Mouse (Mus musculus) forebrain, embryonic 10.5 days (tissue): ENCODE measurements around the gene Gnl3. TPM values are rescaled to one million over a fixed set of nuclear protein-coding genes. Genes with fewer than 3 reads are reported as not detected.

Experiments
- DNase-seq: peaks from one replicate; pipeline ENCODE4 v3.0.0-alpha.2; 2017; ENCODE audit warnings: low spot score; ENCODE audit errors: extremely low spot score
- H3K27ac ChIP-seq: fragments of 300-500 bp; sonication (generic); 2 replicates; pipeline ENCODE4 v1.5.1; 2016; ENCODE audit warnings: mild to moderate bottlenecking
- H3K27me3 ChIP-seq: fragments of 300-500 bp; sonication (generic); 2 replicates; pipeline ENCODE4 v1.6.1; 2016; ENCODE audit warnings: mild to moderate bottlenecking; ENCODE audit not compliant: poor library complexity, severe bottlenecking
- H3K36me3 ChIP-seq: fragments of 300-500 bp; sonication (generic); replicated peaks from 2 replicates; pipeline ENCODE4 v1.6.1; 2016; ENCODE audit warnings: mild to moderate bottlenecking, moderate library complexity
- H3K4me1 ChIP-seq: fragments of 300-500 bp; sonication (generic); 2 replicates; pipeline ENCODE4 v1.6.1; 2016
- H3K4me3 ChIP-seq: fragments of 300-500 bp; sonication (generic); 2 replicates; pipeline ENCODE4 v1.5.1; 2016; ENCODE audit warnings: mild to moderate bottlenecking, moderate library complexity
- H3K9me3 ChIP-seq: fragments of 300-500 bp; sonication (generic); 2 replicates; pipeline ENCODE4 v1.6.1; 2016; ENCODE audit warnings: mild to moderate bottlenecking, moderate library complexity
- WGBS: fragments of 180-500 bp; shearing (Covaris S2); methylation state at CpG from one replicate; pipeline ENCODE4 v1.1.7; 2016; 5-methylcytosine and 5-hydroxymethylcytosine counted together
- polyA plus RNA-seq: library from polyadenylated mRNA; unstranded; fragments of >200 nt; fragmentation: Nextera tagmentation; extraction: Ambion mirVana; gene quantifications from 2 replicates; pipeline ENCODE4 v1.2.1, GENCODE M21; 2016

Gene Gnl3
- 133 and 152 TPM in 2 replicates for polyA plus RNA-seq

DNA sequence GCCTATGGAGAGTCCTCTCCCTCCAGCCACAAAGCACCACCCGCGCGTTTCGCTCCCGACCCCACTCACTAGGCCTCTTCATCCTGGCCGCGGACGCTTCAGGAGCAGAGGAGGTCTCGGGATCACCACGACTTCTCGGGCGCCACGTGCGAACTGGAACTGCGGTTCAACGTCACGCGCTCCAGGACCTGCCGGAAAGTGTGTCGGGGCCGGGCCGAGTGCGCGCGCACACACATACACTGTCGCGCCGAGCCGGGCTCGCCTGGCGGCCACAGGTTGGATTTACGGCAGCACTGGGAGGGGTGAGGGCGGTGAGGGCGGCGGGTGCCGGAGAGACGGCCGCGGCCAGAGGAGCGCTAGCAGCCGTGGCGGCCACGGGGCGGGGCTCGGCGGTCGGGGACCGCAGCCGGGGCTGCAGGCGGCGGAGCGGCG, at the start of gene Gnl3, which contains the start of gene Pbrm1:
Gene Gnl3, minus strand, starts transcription at position 293 of the 432 bp plus-strand sequence.
Gene Pbrm1, plus strand, starts transcription at position 279 of the 432 bp plus-strand sequence.
- peak within 1 kb of the TSS; percentile 99 for H3K27ac ChIP-seq
- no peaks in the 10 kb centered on the region for H3K27me3 ChIP-seq
- H3K4me1 ChIP-seq = peaks cover 35% of the 10 kb centered on the region
- H3K36me3 ChIP-seq = peaks cover 71% of the 10 kb centered on the region
- WGBS = under 1% methylated on average over 52 of the region's 53 CpGs
- peak within 1 kb of the TSS; percentile 82 for H3K4me3 ChIP-seq
- H3K9me3 ChIP-seq = no peaks in the 10 kb centered on the region
- peak; percentile 97 for DNase-seq

DNA sequence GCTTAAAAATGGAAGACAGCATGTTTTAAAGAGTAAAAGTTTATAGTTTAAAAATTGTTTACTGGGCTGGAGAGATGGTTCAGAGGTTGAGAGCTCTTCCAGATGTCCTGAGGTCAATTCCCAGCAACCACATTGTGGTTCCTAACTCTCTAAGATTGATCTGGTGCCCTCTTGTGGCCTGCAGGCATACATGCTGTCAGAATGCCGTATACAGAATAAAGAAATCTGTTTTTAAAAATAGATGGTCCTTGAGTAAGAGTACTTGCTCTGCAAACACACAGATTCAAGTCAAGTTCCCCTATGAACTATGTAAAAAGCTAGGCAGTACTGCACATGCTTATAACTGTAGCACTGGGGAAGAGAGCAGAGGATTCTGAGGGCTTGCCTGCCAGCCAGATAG, 43.3 kb upstream of the Gnl3 start:
- no peaks in the 10 kb centered on the region for H3K27me3 ChIP-seq
- H3K4me1 ChIP-seq = no peaks in the 10 kb centered on the region
- no peaks in the 10 kb centered on the region for H3K9me3 ChIP-seq
- no peak for DNase-seq
- peaks cover 96% of the 10 kb centered on the region for H3K36me3 ChIP-seq
- H3K4me3 ChIP-seq = no peak overlapping the region
- no peak overlapping the region for H3K27ac ChIP-seq
- 78% methylated on average over 1 of the region's 1 CpGs for WGBS

DNA sequence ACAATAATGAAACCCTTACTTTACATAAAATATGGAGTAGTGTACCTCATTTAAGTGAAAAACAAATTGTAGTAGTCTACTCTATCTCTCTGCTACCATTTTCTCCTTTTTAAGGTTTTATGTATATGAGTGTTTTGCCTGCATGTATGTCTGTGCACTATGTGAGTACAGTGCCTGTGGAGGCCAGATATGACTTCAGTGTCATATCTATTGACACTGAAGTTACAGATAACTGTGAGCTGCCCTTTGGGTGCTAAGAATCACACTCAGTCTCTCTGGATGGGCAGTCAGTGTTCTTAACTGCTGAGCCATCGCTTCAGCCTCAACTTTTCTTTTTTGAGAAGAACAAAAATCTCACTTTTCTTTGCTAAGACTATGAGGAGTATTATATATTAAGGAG, 26.9 kb upstream of the Gnl3 start:
- H3K27ac ChIP-seq = no peak overlapping the region
- no peak overlapping the region for H3K4me3 ChIP-seq
- peaks cover 97% of the 10 kb centered on the region for H3K36me3 ChIP-seq
- no peaks in the 10 kb centered on the region for H3K27me3 ChIP-seq
- WGBS = 89% methylated on average over 1 of the region's 1 CpGs
- H3K4me1 ChIP-seq = no peaks in the 10 kb centered on the region
- no peaks in the 10 kb centered on the region for H3K9me3 ChIP-seq
- no peak for DNase-seq

GRCm38 (mm10) chr14:31045296-31045695, 26.3 kb upstream of the Gnl3 start:
- H3K27ac ChIP-seq = no peak overlapping the region
- no peak for DNase-seq
- H3K36me3 ChIP-seq = peaks cover 97% of the 10 kb centered on the region
- H3K27me3 ChIP-seq = no peaks in the 10 kb centered on the region
- H3K9me3 ChIP-seq = no peaks in the 10 kb centered on the region
- H3K4me3 ChIP-seq = no peak overlapping the region
- 93% methylated on average over 5 of the region's 5 CpGs for WGBS
- no peaks in the 10 kb centered on the region for H3K4me1 ChIP-seq

- DNase-seq = no peak
- Histone ChIP-seq H3K9me3 (no peaks in the 10 kb centered on the region), H3K4me1 (peaks cover 6% of the 10 kb centered on the region), H3K27me3 (no peaks in the 10 kb centered on the region), H3K4me3 (no peak overlapping the region), H3K27ac (no peak overlapping the region), H3K36me3 (peaks cover 94% of the 10 kb centered on the region)
- 80% methylated on average over 3 of the region's 3 CpGs for WGBS
Measured at GRCm38 (mm10) chr14:31025785-31026184, 6.8 kb upstream of the Gnl3 start.

GRCm38 (mm10) chr14:31022579-31022978, 3.6 kb upstream of the Gnl3 start:
- WGBS = 76% methylated on average over 1 of the region's 1 CpGs
- peaks cover 22% of the 10 kb centered on the region for H3K4me1 ChIP-seq
- H3K4me3 ChIP-seq = no peak overlapping the region
- peaks cover 71% of the 10 kb centered on the region for H3K36me3 ChIP-seq
- DNase-seq = no peak
- H3K9me3 ChIP-seq = no peaks in the 10 kb centered on the region
- no peak overlapping the region for H3K27ac ChIP-seq
- H3K27me3 ChIP-seq = no peaks in the 10 kb centered on the region

DNA sequence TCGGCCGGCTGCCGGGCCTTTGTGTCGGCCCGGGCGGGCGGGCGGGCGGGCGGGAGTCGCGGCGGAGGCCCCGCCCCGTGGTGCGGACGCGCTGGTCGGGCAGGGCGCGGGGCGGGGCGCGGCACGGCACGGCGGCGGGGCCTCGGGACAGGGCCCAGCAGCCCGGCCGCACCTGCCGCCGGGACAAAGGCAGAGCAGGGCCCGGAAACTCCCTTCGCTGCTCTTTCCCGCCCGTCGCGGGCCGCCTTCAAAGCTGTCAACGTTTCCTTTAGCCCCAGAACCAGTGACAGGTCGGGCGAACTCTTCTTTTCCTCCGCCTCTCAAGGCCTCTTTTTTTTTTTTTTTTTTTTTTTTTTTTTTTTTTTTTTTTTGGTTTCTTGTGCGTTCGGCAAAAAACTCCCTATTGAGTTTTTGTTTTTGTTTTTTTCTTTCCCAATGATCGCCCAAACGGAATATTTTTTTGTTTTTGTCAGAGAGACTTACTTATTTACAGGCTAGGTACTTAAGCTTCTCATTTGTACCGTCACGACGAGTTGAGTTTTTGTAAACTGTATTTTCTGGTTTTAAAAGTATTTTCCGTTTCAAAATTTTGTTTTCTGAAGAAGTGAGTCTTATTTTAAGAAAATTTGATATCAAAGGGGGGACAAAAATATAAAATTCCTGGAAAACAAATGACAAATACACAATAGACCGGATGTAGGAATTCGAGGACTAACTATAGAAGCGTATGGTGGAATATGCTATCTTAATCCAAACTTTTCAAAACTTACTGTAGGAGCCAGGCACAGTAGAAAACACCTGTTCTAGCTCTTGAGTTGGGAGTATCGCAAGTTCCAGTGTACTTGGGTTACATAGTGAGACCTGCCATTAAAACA, 616 bp upstream of the Gnl3 start:
- no peaks in the 10 kb centered on the region for H3K27me3 ChIP-seq
- WGBS = 7% methylated on average over 51 of the region's 56 CpGs
- peak overlapping the region; percentile 99 for H3K27ac ChIP-seq
- peak overlapping the region; percentile 82 for H3K4me3 ChIP-seq
- peaks cover 71% of the 10 kb centered on the region for H3K36me3 ChIP-seq
- no peaks in the 10 kb centered on the region for H3K9me3 ChIP-seq
- peaks cover 35% of the 10 kb centered on the region for H3K4me1 ChIP-seq
- DNase-seq = peak; percentile 75

- H3K4me3 ChIP-seq = peak overlapping the region; percentile 82
- peaks cover 71% of the 10 kb centered on the region for H3K36me3 ChIP-seq
- H3K4me1 ChIP-seq = peaks cover 35% of the 10 kb centered on the region
- H3K27me3 ChIP-seq = no peaks in the 10 kb centered on the region
- H3K27ac ChIP-seq = peak overlapping the region; percentile 99
- no peak for DNase-seq
- no peaks in the 10 kb centered on the region for H3K9me3 ChIP-seq
- WGBS = 4% methylated on average over 2 of the region's 2 CpGs
Measured at GRCm38 (mm10) chr14:31017854-31018253, 1.1 kb downstream of the Gnl3 start.

- Histone ChIP-seq H3K27me3 (no peaks in the 10 kb centered on the region), H3K36me3 (peaks cover 74% of the 10 kb centered on the region)
Measured at GRCm38 (mm10) chr14:31016063-31016462, 2.9 kb downstream of the Gnl3 start.

GRCm38 (mm10) chr14:31013928-31014327, 5.0 kb downstream of the Gnl3 start:
- Histone ChIP-seq H3K4me3 (no peak overlapping the region), H3K4me1 (peaks cover 19% of the 10 kb centered on the region), H3K27me3 (no peaks in the 10 kb centered on the region), H3K36me3 (peaks cover 92% of the 10 kb centered on the region), H3K9me3 (no peaks in the 10 kb centered on the region), H3K27ac (no peak overlapping the region)
- no peak for DNase-seq
- 96% methylated on average over 2 of the region's 2 CpGs for WGBS

More at GRCm38 (mm10) chr14:31016063-31016462, 2.9 kb downstream of the Gnl3 start:
- WGBS = 92% methylated on average over 1 of the region's 1 CpGs
- Histone ChIP-seq H3K4me3 (no peak overlapping the region; the same call in 1 of the 2 replicates), H3K9me3 (no peaks in the 10 kb centered on the region), H3K27ac (no peak overlapping the region), H3K4me1 (peaks cover 30% of the 10 kb centered on the region)
- no peak for DNase-seq

- H3K9me3 ChIP-seq = no peaks in the 10 kb centered on the region
- no peak for DNase-seq
- H3K4me1 ChIP-seq = peaks cover 4% of the 10 kb centered on the region; the same call in 1 of the 2 replicates
- WGBS = 94% methylated on average over 3 of the region's 3 CpGs
- H3K27me3 ChIP-seq = no peaks in the 10 kb centered on the region
- no peak overlapping the region for H3K27ac ChIP-seq
- no peak overlapping the region for H3K4me3 ChIP-seq
- H3K36me3 ChIP-seq = peaks cover 98% of the 10 kb centered on the region
Measured at GRCm38 (mm10) chr14:31011588-31011987, 7.4 kb downstream of the Gnl3 start.

- H3K36me3 ChIP-seq = peaks cover 59% of the 10 kb centered on the region
- no peak overlapping the region for H3K27ac ChIP-seq
- no peak for DNase-seq
- no peaks in the 10 kb centered on the region for H3K27me3 ChIP-seq
- peaks cover 10% of the 10 kb centered on the region for H3K4me1 ChIP-seq
- whole genome bisulfite sequencing = 86% methylated on average over 5 of the region's 5 CpGs
- H3K9me3 ChIP-seq = no peaks in the 10 kb centered on the region
- H3K4me3 ChIP-seq = no peak overlapping the region
Measured at GRCm38 (mm10) chr14:31006779-31007178, 12.2 kb downstream of the Gnl3 start.

- Histone ChIP-seq H3K36me3 (peaks cover 38% of the 10 kb centered on the region), H3K4me3 (no peak overlapping the region), H3K9me3 (no peaks in the 10 kb centered on the region), H3K27me3 (no peaks in the 10 kb centered on the region), H3K27ac (no peak overlapping the region), H3K4me1 (peaks cover 20% of the 10 kb centered on the region)
- no peak for DNase-seq
- 83% methylated on average over 2 of the region's 2 CpGs for WGBS
Measured at GRCm38 (mm10) chr14:31004527-31004926, 14.4 kb downstream of the Gnl3 start.
